Mouse (Mus musculus): ENCODE data around the gene Ftcd.

- TF ChIP-seq POLR2A (IDR thresholded peaks at IDR 0.05; ENCODE audit: insufficient read length, low read depth) (no peak), MYOD1 (IDR thresholded peaks at IDR 0.05; ENCODE audit: control insufficient read depth in 1 of 3, insufficient read length in 2 of 3, low read depth in 2 of 3) (no peak), USF1 (IDR thresholded peaks at IDR 0.05; ENCODE audit: low read depth) (no peak), MAX (IDR thresholded peaks at IDR 0.05; ENCODE audit: low read depth) (no peak), TCF12 (IDR thresholded peaks at IDR 0.05; ENCODE audit: insufficient read depth, poor library complexity, severe bottlenecking) (no peak), E2F4 (IDR thresholded peaks at IDR 0.05; ENCODE audit: insufficient read depth) (no peak), CEBPB (IDR thresholded peaks at IDR 0.05; ENCODE audit: insufficient read depth, poor library complexity, severe bottlenecking) (no peak), TCF3 (IDR thresholded peaks at IDR 0.05; ENCODE audit: insufficient read length, low read depth) (no peak), REST (IDR thresholded peaks at IDR 0.05; ENCODE audit: insufficient read depth, insufficient read length) (no peak)
Observed at GRCm38 (mm10) chr10:76561972-76562371, 13.5 kb upstream of the Ftcd start, which contains the start of gene Spatc1l.
